Mouse (Mus musculus): ENCODE measurements around the gene Zbtb46. TPM values are rescaled to one million over a fixed set of nuclear protein-coding genes. Genes with fewer than 3 reads are reported as not detected.

Zbtb46 gene
- polyA plus RNA-seq, 1 experiment from 2014 or later = 5.7 TPM

GRCm38 (mm10) chr2:181420903-181421638 is 38.2 kb downstream of the Zbtb46 start:
- ATAC-seq (ENCODE audit: low read depth) = no peak
- no peak overlapping the region for H3K4me2 ChIP-seq (ENCODE audit: low read depth, low read length)
- no peak for DNase-seq (ENCODE audit: low spot score)
- no peak overlapping the region for H3K27ac ChIP-seq (replicated peaks; ENCODE audit: low read depth, low read length)
- H3K36me3 ChIP-seq (ENCODE audit: control insufficient read depth, insufficient read depth, low read length) = no peaks in the 10 kb centered on the region
- no peak overlapping the region for H3K9ac ChIP-seq (ENCODE audit: low read depth, low read length)
- H3K4me3 ChIP-seq (ENCODE audit: low read depth, low read length) = no peak overlapping the region
- H3K9me3 ChIP-seq (ENCODE audit: control insufficient read depth, low read length) = no peaks in the 10 kb centered on the region
- no peaks in the 10 kb centered on the region for H3K27me3 ChIP-seq (replicated peaks; ENCODE audit: control insufficient read depth, insufficient read depth, low read length)
- no peaks in the 10 kb centered on the region for H3K4me1 ChIP-seq (ENCODE audit: control insufficient read depth, insufficient read depth, low read length)
- WGBS = 66% methylated on average over 4 of the region's 4 CpGs

GRCm38 (mm10) chr2:181420426-181420825 is 38.8 kb downstream of the Zbtb46 start:
- no peaks in the 10 kb centered on the region for H3K27me3 ChIP-seq (replicated peaks; ENCODE audit: control insufficient read depth, insufficient read depth, low read length)
- H3K4me2 ChIP-seq (ENCODE audit: low read depth, low read length) = no peak overlapping the region
- H3K4me1 ChIP-seq (ENCODE audit: control insufficient read depth, insufficient read depth, low read length) = no peaks in the 10 kb centered on the region
- no peak for DNase-seq (ENCODE audit: low spot score)
- no peak overlapping the region for H3K9ac ChIP-seq (ENCODE audit: low read depth, low read length)
- H3K36me3 ChIP-seq (ENCODE audit: control insufficient read depth, insufficient read depth, low read length) = no peaks in the 10 kb centered on the region
- H3K4me3 ChIP-seq (ENCODE audit: low read depth, low read length) = no peak overlapping the region
- 81% methylated on average over 4 of the region's 4 CpGs for WGBS
- ATAC-seq (ENCODE audit: low read depth) = no peak
- no peaks in the 10 kb centered on the region for H3K9me3 ChIP-seq (ENCODE audit: control insufficient read depth, low read length)
- no peak overlapping the region for H3K27ac ChIP-seq (replicated peaks; ENCODE audit: low read depth, low read length)

GRCm38 (mm10) chr2:181419359-181419758 is 39.9 kb downstream of the Zbtb46 start:
- DNase-seq (ENCODE audit: low spot score) (no peak), ATAC-seq (ENCODE audit: low read depth) (no peak)
- Histone ChIP-seq H3K9me3 (ENCODE audit: control insufficient read depth, low read length) (no peaks in the 10 kb centered on the region), H3K36me3 (ENCODE audit: control insufficient read depth, insufficient read depth, low read length) (no peaks in the 10 kb centered on the region), H3K4me2 (ENCODE audit: low read depth, low read length) (no peak overlapping the region), H3K4me3 (ENCODE audit: low read depth, low read length) (no peak overlapping the region), H3K27ac (replicated peaks; ENCODE audit: low read depth, low read length) (no peak overlapping the region), H3K4me1 (ENCODE audit: control insufficient read depth, insufficient read depth, low read length) (no peaks in the 10 kb centered on the region), H3K9ac (ENCODE audit: low read depth, low read length) (no peak overlapping the region), H3K27me3 (replicated peaks; ENCODE audit: control insufficient read depth, insufficient read depth, low read length) (no peaks in the 10 kb centered on the region)
- WGBS = 75% methylated on average over 7 of the region's 7 CpGs

GRCm38 (mm10) chr2:181415945-181416344 is 43.3 kb downstream of the Zbtb46 start:
- DNase-seq (ENCODE audit: low spot score) = no peak
- WGBS = 47% methylated on average over 3 of the region's 3 CpGs
- Histone ChIP-seq H3K27me3 (replicated peaks; ENCODE audit: control insufficient read depth, insufficient read depth, low read length) (no peaks in the 10 kb centered on the region), H3K36me3 (ENCODE audit: control insufficient read depth, insufficient read depth, low read length) (no peaks in the 10 kb centered on the region), H3K9me3 (ENCODE audit: control insufficient read depth, low read length) (no peaks in the 10 kb centered on the region), H3K4me1 (ENCODE audit: control insufficient read depth, insufficient read depth, low read length) (no peaks in the 10 kb centered on the region), H3K4me2 (ENCODE audit: low read depth, low read length) (no peak overlapping the region), H3K9ac (ENCODE audit: low read depth, low read length) (no peak overlapping the region), H3K27ac (replicated peaks; ENCODE audit: low read depth, low read length) (no peak overlapping the region), H3K4me3 (ENCODE audit: low read depth, low read length) (no peak overlapping the region)
- ATAC-seq (ENCODE audit: low read depth) = no peak

GRCm38 (mm10) chr2:181413141-181413540 is 46.1 kb downstream of the Zbtb46 start:
- no peak for DNase-seq (ENCODE audit: low spot score)
- ATAC-seq (ENCODE audit: low read depth) = no peak

GRCm38 (mm10) chr2:181410760-181411473 is 48.3 kb downstream of the Zbtb46 start:
- peak; percentile 75; the same call in 1 of the 2 replicates for ATAC-seq (ENCODE audit: low read depth)
- Histone ChIP-seq H3K4me1 (ENCODE audit: control insufficient read depth, insufficient read depth, low read length) (no peaks in the 10 kb centered on the region), H3K27me3 (replicated peaks; ENCODE audit: control insufficient read depth, insufficient read depth, low read length) (no peaks in the 10 kb centered on the region), H3K9me3 (ENCODE audit: control insufficient read depth, low read length) (no peaks in the 10 kb centered on the region), H3K36me3 (ENCODE audit: control insufficient read depth, insufficient read depth, low read length) (no peaks in the 10 kb centered on the region), H3K4me2 (ENCODE audit: low read depth, low read length) (no peak overlapping the region), H3K9ac (ENCODE audit: low read depth, low read length) (no peak overlapping the region), H3K4me3 (ENCODE audit: low read depth, low read length) (no peak overlapping the region), H3K27ac (replicated peaks; ENCODE audit: low read depth, low read length) (no peak overlapping the region)
- WGBS = 34% methylated on average over 4 of the region's 4 CpGs
- DNase-seq (ENCODE audit: low spot score) = peak; percentile 79

More at GRCm38 (mm10) chr2:181413141-181413540, 46.1 kb downstream of the Zbtb46 start:
- H3K36me3 ChIP-seq (ENCODE audit: control insufficient read depth, insufficient read depth, low read length) = no peaks in the 10 kb centered on the region
- H3K9ac ChIP-seq (ENCODE audit: low read depth, low read length) = no peak overlapping the region
- H3K9me3 ChIP-seq (ENCODE audit: control insufficient read depth, low read length) = no peaks in the 10 kb centered on the region
- no peak overlapping the region for H3K27ac ChIP-seq (replicated peaks; ENCODE audit: low read depth, low read length)
- no peaks in the 10 kb centered on the region for H3K4me1 ChIP-seq (ENCODE audit: control insufficient read depth, insufficient read depth, low read length)
- H3K27me3 ChIP-seq (replicated peaks; ENCODE audit: control insufficient read depth, insufficient read depth, low read length) = no peaks in the 10 kb centered on the region
- 25% methylated on average over 2 of the region's 2 CpGs for WGBS
- H3K4me2 ChIP-seq (ENCODE audit: low read depth, low read length) = no peak overlapping the region
- H3K4me3 ChIP-seq (ENCODE audit: low read depth, low read length) = no peak overlapping the region

GRCm38 (mm10) chr2:181409643-181410042 is 49.6 kb downstream of the Zbtb46 start:
- whole genome bisulfite sequencing = 79% methylated on average over 7 of the region's 7 CpGs
- no peak overlapping the region for H3K4me2 ChIP-seq (ENCODE audit: low read depth, low read length)
- DNase-seq (ENCODE audit: low spot score) = no peak

GRCm38 (mm10) chr2:181403722-181404121 is 55.5 kb downstream of the Zbtb46 start:
- Histone ChIP-seq H3K9me3 (ENCODE audit: control insufficient read depth, low read length) (no peaks in the 10 kb centered on the region), H3K36me3 (ENCODE audit: control insufficient read depth, insufficient read depth, low read length) (no peaks in the 10 kb centered on the region), H3K4me1 (ENCODE audit: control insufficient read depth, insufficient read depth, low read length) (no peaks in the 10 kb centered on the region), H3K4me3 (ENCODE audit: low read depth, low read length) (no peak overlapping the region), H3K27me3 (replicated peaks; ENCODE audit: control insufficient read depth, insufficient read depth, low read length) (no peaks in the 10 kb centered on the region), H3K4me2 (ENCODE audit: low read depth, low read length) (no peak overlapping the region), H3K9ac (ENCODE audit: low read depth, low read length) (no peak overlapping the region), H3K27ac (replicated peaks; ENCODE audit: low read depth, low read length) (no peak overlapping the region)
- no peak for DNase-seq (ENCODE audit: low spot score)
- WGBS = 88% methylated on average over 3 of the region's 3 CpGs
- ATAC-seq (ENCODE audit: low read depth) = no peak

More at GRCm38 (mm10) chr2:181409643-181410042, 49.6 kb downstream of the Zbtb46 start:
- Histone ChIP-seq H3K4me1 (ENCODE audit: control insufficient read depth, insufficient read depth, low read length) (no peaks in the 10 kb centered on the region), H3K9ac (ENCODE audit: low read depth, low read length) (no peak overlapping the region), H3K27ac (replicated peaks; ENCODE audit: low read depth, low read length) (no peak overlapping the region), H3K36me3 (ENCODE audit: control insufficient read depth, insufficient read depth, low read length) (no peaks in the 10 kb centered on the region), H3K9me3 (ENCODE audit: control insufficient read depth, low read length) (no peaks in the 10 kb centered on the region), H3K4me3 (ENCODE audit: low read depth, low read length) (no peak overlapping the region), H3K27me3 (replicated peaks; ENCODE audit: control insufficient read depth, insufficient read depth, low read length) (no peaks in the 10 kb centered on the region)
- no peak for ATAC-seq (ENCODE audit: low read depth)

Data from embryonic facial prominence, embryonic 14.5 days (tissue).